Mouse (Mus musculus): Measurements from ENCODE around the gene Usb1.

Gene Usb1

GRCm38 (mm10) chr8:95331720-95332436, at the start of gene Usb1, which contains the start of gene Zfp319:
Usb1 (plus strand) TSS chr8:95332284.
Zfp319 (minus strand) TSS chr8:95331950.
- in situ Hi-C loops (cut with MboI, MseI): loop anchor here (5.0 kb wide), 1 partner anchor 100 kb away; the partner anchor contains the start of gene Cfap20

- in situ Hi-C loops (cut with MboI, MseI): no loop called here
Measured at GRCm38 (mm10) chr8:95289066-95289650, 42.9 kb upstream of the Usb1 start.

- in situ Hi-C loops (cut with MboI, MseI): no loop called here
Measured at GRCm38 (mm10) chr8:95293172-95293571, 38.9 kb upstream of the Usb1 start.

- in situ Hi-C loops (cut with MboI, MseI): no loop called here
Measured at GRCm38 (mm10) chr8:95293891-95294290, 38.2 kb upstream of the Usb1 start.

- in situ Hi-C loops (cut with MboI, MseI): no loop called here
Measured at GRCm38 (mm10) chr8:95302410-95302809, 29.7 kb upstream of the Usb1 start.

- in situ Hi-C loops (cut with MboI, MseI): loop anchor here (5.0 kb wide), 1 partner anchor 48 kb away; no protein-coding TSS in a partner anchor
Measured at GRCm38 (mm10) chr8:95305526-95305925, 26.6 kb upstream of the Usb1 start.

GRCm38 (mm10) chr8:95306431-95306830, 25.7 kb upstream of the Usb1 start, which contains the start of gene Cngb1:
Cngb1 (minus strand) TSS chr8:95306585.
- in situ Hi-C loops (cut with MboI, MseI): loop anchor here (5.0 kb wide), 1 partner anchor 49 kb away; no protein-coding TSS in a partner anchor

- in situ Hi-C loops (cut with MboI, MseI): no loop called here
Measured at GRCm38 (mm10) chr8:95310342-95310970, 21.6 kb upstream of the Usb1 start, which contains the start of gene Tepp. Tepp (plus strand) TSS chr8:95310566.

- in situ Hi-C loops (cut with MboI, MseI): no loop called here
Measured at GRCm38 (mm10) chr8:95312836-95313235, 19.2 kb upstream of the Usb1 start.

- in situ Hi-C loops (cut with MboI, MseI): no loop called here
Measured at GRCm38 (mm10) chr8:95313857-95314256, 18.2 kb upstream of the Usb1 start.

GRCm38 (mm10) chr8:95314707-95315106, 17.4 kb upstream of the Usb1 start:
- in situ Hi-C loops (cut with MboI, MseI): no loop called here

GRCm38 (mm10) chr8:95315350-95315749, 16.7 kb upstream of the Usb1 start:
- in situ Hi-C loops (cut with MboI, MseI): no loop called here

- in situ Hi-C loops (cut with MboI, MseI): no loop called here
Measured at GRCm38 (mm10) chr8:95320224-95321139, 11.6 kb upstream of the Usb1 start.

- in situ Hi-C loops (cut with MboI, MseI): no loop called here
Measured at GRCm38 (mm10) chr8:95323201-95323600, 8.9 kb upstream of the Usb1 start.

- in situ Hi-C loops (cut with MboI, MseI): no loop called here
Measured at GRCm38 (mm10) chr8:95324646-95325045, 7.4 kb upstream of the Usb1 start.

GRCm38 (mm10) chr8:95326822-95327221, 5.3 kb upstream of the Usb1 start:
- in situ Hi-C loops (cut with MboI, MseI): no loop called here

- in situ Hi-C loops (cut with MboI, MseI): no loop called here
Measured at GRCm38 (mm10) chr8:95327866-95328465, 4.1 kb upstream of the Usb1 start.

- in situ Hi-C loops (cut with MboI, MseI): loop anchor here (5.0 kb wide), 1 partner anchor 102 kb away; the partner anchor contains the start of gene Cfap20
Measured at GRCm38 (mm10) chr8:95330367-95330766, 1.7 kb upstream of the Usb1 start.

GRCm38 (mm10) chr8:95331156-95331719, 846 bp upstream of the Usb1 start:
- in situ Hi-C loops (cut with MboI, MseI): loop anchor here (5.0 kb wide), 1 partner anchor 101 kb away; the partner anchor contains the start of gene Cfap20
